Mouse (Mus musculus) heart, embryonic 13.5 days (tissue): ENCODE data around the gene Tmem110. TPM values are rescaled to one million over a fixed set of nuclear protein-coding genes. Genes with fewer than 3 reads are reported as not detected.

Experiments used
- ATAC-seq: fragments of 200-750 bp; cut with Nextera tagmentation; 2 replicates; pipeline ENCODE4 v1.8.0; 2017; ENCODE audit warnings: moderate TSS enrichment; ENCODE audit not compliant: insufficient number of reproducible peaks, low FRiP score, low TSS enrichment; ENCODE audit errors: extremely low read depth
- H3K27ac ChIP-seq: fragments of 300-500 bp; sonication (generic); replicated peaks from 2 replicates; pipeline ENCODE4 v1.5.1; 2015; ENCODE audit warnings: moderate library complexity, mild to moderate bottlenecking, inconsistent platforms
- H3K27me3 ChIP-seq: fragments of 300-500 bp; sonication (generic); replicated peaks from 2 replicates; pipeline ENCODE4 v1.6.1; 2015; ENCODE audit warnings: mild to moderate bottlenecking, inconsistent platforms
- H3K36me3 ChIP-seq: fragments of 300-500 bp; sonication (generic); 2 replicates; pipeline ENCODE4 v1.6.1; 2015; ENCODE audit warnings: mild to moderate bottlenecking, inconsistent platforms
- H3K4me1 ChIP-seq: fragments of 300-500 bp; sonication (generic); 2 replicates; pipeline ENCODE4 v1.6.1; 2015; ENCODE audit warnings: inconsistent platforms
- H3K4me2 ChIP-seq: fragments of 300-500 bp; sonication (generic); 2 replicates; pipeline ENCODE4 v1.6.1; 2015; ENCODE audit warnings: inconsistent platforms, mild to moderate bottlenecking, moderate library complexity
- H3K4me3 ChIP-seq: fragments of 300-500 bp; sonication (generic); 2 replicates; pipeline ENCODE4 v1.5.1; 2015; ENCODE audit warnings: moderate library complexity, mild to moderate bottlenecking, inconsistent platforms
- H3K9ac ChIP-seq: fragments of 300-500 bp; sonication (generic); 2 replicates; pipeline ENCODE4 v1.6.1; 2015; ENCODE audit warnings: inconsistent platforms, mild to moderate bottlenecking, moderate library complexity
- H3K9me3 ChIP-seq: fragments of 300-500 bp; sonication (generic); 2 replicates; pipeline ENCODE4 v1.6.1; 2016; ENCODE audit warnings: inconsistent platforms
- WGBS: fragments of 180-500 bp; shearing (Covaris S2); methylation state at CpG from one replicate; pipeline ENCODE4 v1.1.7; 2015; ENCODE audit warnings: mixed read lengths; 5-methylcytosine and 5-hydroxymethylcytosine counted together
- polyA plus RNA-seq: library from polyadenylated mRNA; unstranded; fragments of >200 nt; fragmentation: Nextera tagmentation; extraction: Ambion mirVana; gene quantifications from 2 replicates; pipeline ENCODE4 v1.2.1, GENCODE M21; 2015

The Tmem110 gene
- polyA plus RNA-seq, 1 experiment from 2014 or later: 15.0 TPM

DNA sequence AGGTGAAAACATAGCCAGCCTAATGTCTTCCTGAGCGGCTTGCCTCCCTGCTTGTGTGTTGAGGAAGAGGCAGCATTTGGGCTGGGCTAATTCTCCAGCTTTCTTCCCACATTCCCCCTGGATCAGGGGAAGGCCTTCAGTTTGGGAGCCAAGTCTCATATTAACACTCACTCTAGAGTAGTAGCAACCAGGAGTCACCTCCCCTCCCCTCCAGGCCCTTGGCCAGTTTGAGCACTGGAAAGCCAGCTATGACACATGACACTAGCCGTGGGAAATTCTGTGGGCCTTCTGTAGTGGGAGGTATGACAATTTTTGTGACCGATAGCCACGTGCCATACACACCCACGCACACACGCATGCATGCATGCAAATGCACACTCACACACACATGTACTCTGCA lies 80.6 kb downstream of the Tmem110 start:
- no peaks in the 10 kb centered on the region for H3K4me1 ChIP-seq
- H3K27me3 ChIP-seq: no peaks in the 10 kb centered on the region
- H3K4me3 ChIP-seq: no peak overlapping the region
- H3K27ac ChIP-seq: no peak overlapping the region
- no peak for ATAC-seq
- no peak overlapping the region for H3K4me2 ChIP-seq
- 79% methylated on average over 6 of the region's 6 CpGs for WGBS
- no peaks in the 10 kb centered on the region for H3K36me3 ChIP-seq
- no peaks in the 10 kb centered on the region for H3K9me3 ChIP-seq
- H3K9ac ChIP-seq: no peak overlapping the region

DNA sequence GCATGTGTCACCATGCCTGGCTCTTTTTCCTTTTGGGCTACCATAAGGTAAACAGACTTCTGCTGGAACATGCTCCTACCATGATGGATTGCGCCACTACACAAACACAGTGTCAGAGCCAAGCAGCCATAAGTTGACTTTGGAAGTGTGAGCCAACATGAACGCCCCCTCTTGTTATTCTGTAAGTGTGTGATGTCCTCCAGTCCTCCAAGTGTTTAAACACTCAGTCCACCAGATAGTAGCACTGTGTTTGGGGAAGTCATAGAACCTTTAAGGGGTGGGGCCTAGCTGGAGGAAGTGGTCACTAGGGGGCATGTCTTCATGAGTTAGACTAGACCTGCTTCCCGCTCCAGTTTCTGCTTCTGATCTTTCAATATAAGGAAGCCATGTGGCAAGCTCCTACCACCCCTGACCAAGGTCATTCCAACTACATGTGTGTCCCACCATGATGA lies 82.5 kb downstream of the Tmem110 start:
- Histone ChIP-seq H3K9me3 (no peaks in the 10 kb centered on the region), H3K4me2 (no peak overlapping the region), H3K27ac (no peak overlapping the region), H3K4me1 (no peaks in the 10 kb centered on the region), H3K27me3 (no peaks in the 10 kb centered on the region), H3K4me3 (no peak overlapping the region), H3K9ac (no peak overlapping the region), H3K36me3 (no peaks in the 10 kb centered on the region)
- WGBS: 72% methylated on average over 3 of the region's 3 CpGs
- ATAC-seq: no peak

DNA sequence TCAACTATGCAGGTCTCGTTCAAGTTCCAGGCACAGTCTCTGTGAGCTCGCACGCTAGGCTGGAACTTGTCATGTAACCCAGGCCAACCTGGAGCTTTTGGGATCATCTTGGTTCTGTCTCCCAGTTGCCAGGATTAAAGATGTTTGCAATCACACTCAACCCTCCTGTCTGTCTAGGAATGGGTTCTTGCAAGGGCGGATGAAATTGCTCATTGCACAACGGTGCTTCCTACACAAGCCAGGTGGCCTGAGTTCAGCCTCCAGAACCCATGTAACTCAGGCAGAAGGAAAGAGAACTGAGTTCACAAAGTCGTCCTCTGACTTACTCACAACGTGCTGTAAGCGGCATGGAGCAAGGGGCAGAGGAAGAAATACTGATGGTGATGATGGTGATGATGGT lies 85.8 kb downstream of the Tmem110 start:
- Histone ChIP-seq H3K27ac (no peak overlapping the region), H3K27me3 (no peaks in the 10 kb centered on the region), H3K9ac (no peak overlapping the region), H3K4me2 (no peak overlapping the region), H3K36me3 (no peaks in the 10 kb centered on the region), H3K4me1 (no peaks in the 10 kb centered on the region), H3K9me3 (no peaks in the 10 kb centered on the region), H3K4me3 (no peak overlapping the region)
- ATAC-seq: no peak
- 82% methylated on average over 8 of the region's 8 CpGs for WGBS

DNA sequence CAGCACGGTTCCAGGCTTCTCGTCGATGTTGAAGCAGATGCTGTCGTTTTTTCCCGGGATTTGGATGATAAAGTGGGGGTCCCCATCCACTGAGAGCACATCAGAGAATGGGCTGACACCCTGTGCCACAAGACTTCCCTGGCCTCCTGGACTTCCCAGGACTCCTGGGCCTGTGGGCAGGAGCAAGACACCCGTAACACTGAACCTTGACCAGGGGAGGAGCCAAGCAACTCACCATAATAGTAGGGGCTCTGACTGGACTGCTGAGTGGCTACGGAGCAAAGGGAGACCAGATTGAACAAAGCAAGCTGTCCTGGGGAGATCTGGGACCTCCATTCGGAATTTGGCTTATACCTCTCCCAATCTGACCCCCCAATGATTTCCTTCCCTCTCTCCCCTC lies 87.3 kb downstream of the Tmem110 start:
- no peak overlapping the region for H3K27ac ChIP-seq
- H3K27me3 ChIP-seq: no peaks in the 10 kb centered on the region
- no peak overlapping the region for H3K4me3 ChIP-seq
- H3K9me3 ChIP-seq: no peaks in the 10 kb centered on the region
- H3K9ac ChIP-seq: no peak overlapping the region
- 78% methylated on average over 8 of the region's 8 CpGs for WGBS
- H3K4me1 ChIP-seq: no peaks in the 10 kb centered on the region
- ATAC-seq: no peak
- H3K4me2 ChIP-seq: no peak overlapping the region
- H3K36me3 ChIP-seq: no peaks in the 10 kb centered on the region

DNA sequence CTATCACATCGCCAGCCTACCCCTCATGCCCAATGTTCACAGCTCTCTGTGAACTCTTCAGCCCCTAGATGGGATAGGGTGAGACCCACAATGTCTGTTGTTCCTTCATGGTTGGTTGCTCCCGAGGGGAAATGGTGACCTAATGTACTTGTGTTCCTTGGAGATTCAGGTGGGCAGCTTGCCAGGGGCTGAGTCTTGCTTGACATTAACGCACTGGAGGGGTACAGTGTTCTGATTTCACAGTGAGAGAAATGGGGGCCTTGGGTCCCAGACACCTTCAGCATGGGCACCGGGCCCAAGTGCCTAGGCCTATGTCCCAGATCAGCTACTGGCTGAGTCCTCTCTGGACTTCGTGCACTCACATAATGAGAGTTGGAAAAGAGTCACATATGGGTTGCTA lies 88.0 kb downstream of the Tmem110 start:
- H3K4me2 ChIP-seq: no peak overlapping the region
- WGBS: 72% methylated on average over 5 of the region's 5 CpGs
- no peaks in the 10 kb centered on the region for H3K27me3 ChIP-seq
- H3K4me3 ChIP-seq: no peak overlapping the region
- no peak overlapping the region for H3K9ac ChIP-seq
- H3K4me1 ChIP-seq: no peaks in the 10 kb centered on the region
- H3K9me3 ChIP-seq: no peaks in the 10 kb centered on the region
- H3K27ac ChIP-seq: no peak overlapping the region
- no peak for ATAC-seq
- H3K36me3 ChIP-seq: no peaks in the 10 kb centered on the region

DNA sequence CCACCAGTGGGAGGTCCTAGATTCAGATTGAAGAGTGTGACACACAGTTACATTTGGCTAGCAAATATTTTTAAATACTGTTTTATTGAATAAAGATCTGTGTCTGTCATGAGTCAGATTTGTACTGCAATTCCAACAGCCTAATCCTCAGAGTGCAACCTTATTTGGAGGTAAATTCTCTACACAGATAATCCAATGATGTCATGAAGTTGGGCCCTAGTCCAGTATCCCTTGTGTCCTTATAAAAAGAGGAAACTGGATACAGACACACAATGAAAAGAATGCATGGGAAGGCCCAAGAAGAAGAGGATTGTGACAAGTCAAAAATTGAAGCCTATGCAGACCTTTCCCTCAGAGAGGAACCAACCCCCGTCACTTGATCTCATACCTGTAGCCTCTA lies 91.1 kb downstream of the Tmem110 start:
- H3K36me3 ChIP-seq: no peaks in the 10 kb centered on the region
- no peak overlapping the region for H3K27ac ChIP-seq
- no peak overlapping the region for H3K9ac ChIP-seq
- no peaks in the 10 kb centered on the region for H3K4me1 ChIP-seq
- no peak overlapping the region for H3K4me3 ChIP-seq
- no peaks in the 10 kb centered on the region for H3K27me3 ChIP-seq
- ATAC-seq: no peak
- no peak overlapping the region for H3K4me2 ChIP-seq
- 84% methylated on average over 1 of the region's 1 CpGs for WGBS
- no peaks in the 10 kb centered on the region for H3K9me3 ChIP-seq

DNA sequence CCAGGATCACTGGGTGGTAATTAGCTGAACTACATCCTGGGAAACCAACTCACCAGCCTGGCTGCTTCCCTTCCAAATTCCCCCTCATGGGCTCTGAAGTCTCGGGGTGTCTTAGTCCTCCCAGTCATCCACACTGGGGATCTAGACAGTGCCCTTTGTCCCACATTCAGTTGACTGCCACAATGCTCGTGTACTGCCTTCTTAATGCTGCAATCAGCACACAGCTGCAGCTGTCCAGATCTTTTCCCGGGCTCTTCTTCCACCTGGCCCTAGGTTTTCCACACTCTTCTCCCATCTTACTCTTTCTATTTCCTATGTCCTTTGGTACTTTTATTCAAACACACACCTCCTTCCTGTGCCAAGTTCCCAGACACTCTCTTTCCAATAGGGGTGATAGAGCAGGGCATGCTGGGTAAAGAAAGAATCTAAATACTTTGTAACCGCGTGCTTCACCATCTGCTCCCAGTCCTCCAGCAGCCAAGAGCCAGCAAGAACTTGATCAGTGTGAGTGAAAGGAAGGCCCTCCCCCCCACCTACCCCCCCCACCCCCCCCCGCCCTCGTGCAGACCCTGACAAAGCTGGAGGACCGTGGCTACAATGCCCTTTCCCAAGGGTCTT lies 96.8 kb downstream of the Tmem110 start:
- H3K27ac ChIP-seq: no peak overlapping the region
- no peak overlapping the region for H3K9ac ChIP-seq
- H3K4me2 ChIP-seq: no peak overlapping the region
- peaks cover 10% of the 10 kb centered on the region; the same call in 1 of the 2 replicates for H3K4me1 ChIP-seq
- H3K9me3 ChIP-seq: no peaks in the 10 kb centered on the region
- H3K27me3 ChIP-seq: no peaks in the 10 kb centered on the region
- no peak for ATAC-seq
- 52% methylated on average over 8 of the region's 8 CpGs for WGBS
- no peak overlapping the region for H3K4me3 ChIP-seq
- no peaks in the 10 kb centered on the region for H3K36me3 ChIP-seq

DNA sequence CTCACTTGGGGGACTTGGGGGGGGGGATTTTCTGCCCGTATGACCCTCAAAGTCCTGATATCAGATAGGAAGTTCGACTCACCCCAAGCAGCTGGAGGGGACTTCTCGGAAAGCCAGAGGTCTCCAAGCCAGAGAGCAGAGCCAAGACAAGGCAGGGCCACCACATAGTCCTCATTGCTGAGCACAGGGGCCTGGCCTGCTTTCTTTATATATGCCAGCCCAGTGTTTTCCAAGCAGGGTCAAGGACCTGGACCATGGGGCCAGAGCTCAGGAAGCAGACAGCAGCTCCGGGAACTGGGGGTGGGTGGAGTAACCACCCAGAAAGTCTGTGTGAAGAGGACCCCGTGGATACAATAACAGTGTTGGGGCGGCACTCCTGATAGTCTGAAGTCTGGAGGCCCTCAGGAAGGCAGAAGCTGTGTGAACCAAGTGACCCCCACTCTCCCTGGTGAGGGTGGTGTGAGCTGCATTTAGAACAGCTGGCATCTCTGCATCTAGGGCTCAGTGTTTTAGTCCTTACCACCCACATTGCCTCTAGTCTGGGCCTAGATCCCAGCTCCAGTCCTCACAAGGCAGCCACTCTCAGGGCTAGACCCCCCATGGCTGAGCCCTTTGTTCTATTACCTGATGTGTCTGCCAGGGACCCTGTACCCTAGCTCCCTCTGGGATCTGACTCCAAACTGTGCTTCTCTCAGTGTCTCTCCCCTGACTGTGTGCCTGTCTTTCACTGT lies 98.2 kb downstream of the Tmem110 start, which contains the start of gene Itih3:
Itih3 (minus strand) TSS at position 386 of the 731 bp plus-strand sequence.
- Histone ChIP-seq H3K9ac (no peak within 1 kb of the TSS), H3K36me3 (no peaks in the 10 kb centered on the region), H3K27ac (no peak within 1 kb of the TSS), H3K27me3 (no peaks in the 10 kb centered on the region), H3K9me3 (no peaks in the 10 kb centered on the region), H3K4me1 (peaks cover 10% of the 10 kb centered on the region; the same call in 1 of the 2 replicates), H3K4me3 (no peak within 1 kb of the TSS), H3K4me2 (no peak within 1 kb of the TSS)
- no peak for ATAC-seq
- WGBS: 38% methylated on average over 6 of the region's 6 CpGs

DNA sequence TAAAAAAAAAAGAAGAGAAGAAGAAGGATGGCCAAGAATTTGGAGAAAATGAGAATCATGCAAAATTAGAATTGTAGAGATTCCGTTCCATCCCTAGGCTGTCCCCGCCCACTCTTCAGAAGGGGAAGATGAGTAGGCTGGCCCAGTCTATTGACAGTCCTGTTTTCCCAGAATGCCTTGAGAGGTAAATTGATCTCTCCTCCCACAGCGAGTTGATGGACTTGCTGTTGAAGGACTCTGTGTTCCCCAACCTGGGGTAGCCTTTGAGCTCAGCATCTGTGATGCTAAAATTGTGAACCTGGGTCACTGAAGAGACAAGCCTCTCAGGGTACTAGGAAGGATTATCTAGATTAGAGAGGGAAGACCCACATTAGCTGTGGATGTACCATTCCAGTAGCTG lies 100.1 kb downstream of the Tmem110 start:
- 81% methylated on average over 3 of the region's 3 CpGs for WGBS
- H3K4me2 ChIP-seq: no peak overlapping the region

More for the DNA sequence above, 100.1 kb downstream of the Tmem110 start:
- H3K4me1 ChIP-seq: peaks cover 10% of the 10 kb centered on the region; the same call in 1 of the 2 replicates
- H3K9ac ChIP-seq: no peak overlapping the region
- H3K4me3 ChIP-seq: no peak overlapping the region
- no peaks in the 10 kb centered on the region for H3K36me3 ChIP-seq
- H3K27ac ChIP-seq: no peak overlapping the region
- no peaks in the 10 kb centered on the region for H3K27me3 ChIP-seq
- no peak for ATAC-seq
- no peaks in the 10 kb centered on the region for H3K9me3 ChIP-seq

Other genes starting within 250 kb of the Tmem110 start
- 36.7 and 40.9 TPM in 2 replicates for gene Prkcd, start 199.4 kb upstream of the Tmem110 start, polyA plus RNA-seq
- 9.1 and 10.3 TPM in 2 replicates for gene Rft1, start 171.2 kb upstream of the Tmem110 start, polyA plus RNA-seq
- gene Sfmbt1, start 110.7 kb upstream of the Tmem110 start, polyA plus RNA-seq: 7.8 and 11.0 TPM in 2 replicates
- 2.5 and 2.6 TPM in 2 replicates for gene Mustn1, start 53.6 kb downstream of the Tmem110 start, polyA plus RNA-seq
- 0.12 and 1.1 TPM in 2 replicates for gene Itih4, start 60.9 kb downstream of the Tmem110 start, polyA plus RNA-seq
- 1.5 and 5.1 TPM in 2 replicates for gene Itih3, start 98.2 kb downstream of the Tmem110 start, polyA plus RNA-seq
- gene Itih1, start 117.7 kb downstream of the Tmem110 start, polyA plus RNA-seq: 0.15 and 0.87 TPM in 2 replicates
- 4.7 and 4.9 TPM in 2 replicates for gene Nek4, start 125.8 kb downstream of the Tmem110 start, polyA plus RNA-seq
- 46.8 and 51.9 TPM in 2 replicates for gene Glt8d1, start 175.8 kb downstream of the Tmem110 start, polyA plus RNA-seq
- 340 and 382 TPM in 2 replicates for gene Spcs1, start 176.1 kb downstream of the Tmem110 start, polyA plus RNA-seq
- 93.0 and 102 TPM in 2 replicates for gene Pbrm1, start 193.5 kb downstream of the Tmem110 start, polyA plus RNA-seq
- gene Gnl3, start 193.6 kb downstream of the Tmem110 start, polyA plus RNA-seq: 61.2 and 64.9 TPM in 2 replicates